Mouse (Mus musculus): ENCODE measurements around the gene Strbp. TPM values are rescaled to one million over a fixed set of nuclear protein-coding genes. Genes with fewer than 3 reads are reported as not detected.
"Not testable (repeated sequence)": the region's sequence is repeated elsewhere in the genome, so short reads cannot be mapped to it uniquely, and the experiment has no call there.

Gene Strbp
- polyA plus RNA-seq, 1 experiment: 73.4 TPM

DNA sequence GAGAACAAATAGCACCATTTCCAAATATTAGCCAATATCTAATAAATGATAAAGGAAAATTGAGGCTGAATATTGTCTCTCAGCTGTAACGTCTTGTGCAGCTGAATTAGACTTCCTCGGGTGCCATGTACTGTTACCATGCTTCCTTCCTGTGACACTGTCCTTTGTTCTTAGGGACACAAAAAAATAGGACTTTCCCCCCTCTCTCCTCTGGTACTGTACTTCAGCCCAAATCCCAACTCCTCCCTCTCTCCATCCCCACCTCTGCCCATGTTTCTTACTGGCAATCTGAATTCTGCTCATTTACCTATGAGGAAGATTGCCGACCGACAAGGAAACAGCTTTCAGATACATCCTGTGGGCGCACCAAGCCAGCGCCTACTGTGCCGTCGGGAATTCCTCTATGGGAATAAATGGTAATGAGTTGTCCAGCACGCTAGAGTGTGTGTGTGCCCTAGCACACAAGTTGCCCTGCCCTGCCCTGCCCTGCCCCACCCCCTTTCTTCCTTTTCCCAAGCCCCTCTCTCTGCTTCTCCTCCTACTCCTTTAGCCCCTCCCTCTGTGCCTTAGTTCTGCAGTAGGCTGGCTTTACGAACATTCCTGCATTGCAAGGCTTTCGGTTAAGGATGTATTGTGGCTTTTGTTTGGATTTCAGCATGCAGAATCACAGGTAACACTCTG lies 187.5 kb downstream of the Strbp start, which contains the start of gene Gpr21:
Gene Gpr21, plus strand, starts transcription at position 303 of the 681 bp plus-strand sequence.
- Histone ChIP-seq H3K4me1 (ENCODE audit: control insufficient read depth, insufficient read depth, low read length) (peaks cover 6% of the 10 kb centered on the region), H3K27ac (ENCODE audit: insufficient read depth, low read length) (peak within 1 kb of the TSS; percentile 2; the same call in 1 of the 2 replicates), H3K4me3 (ENCODE audit: insufficient read depth, low read length) (peak within 1 kb of the TSS; percentile 10)
- no peak for TF ChIP-seq POLR2A (IDR thresholded peaks at IDR 0.05; ENCODE audit: extremely low read depth, insufficient read depth, low read length)
- no peak for TF ChIP-seq CTCF (IDR thresholded peaks at IDR 0.05; ENCODE audit: extremely low read depth, insufficient read depth, low read length)

DNA sequence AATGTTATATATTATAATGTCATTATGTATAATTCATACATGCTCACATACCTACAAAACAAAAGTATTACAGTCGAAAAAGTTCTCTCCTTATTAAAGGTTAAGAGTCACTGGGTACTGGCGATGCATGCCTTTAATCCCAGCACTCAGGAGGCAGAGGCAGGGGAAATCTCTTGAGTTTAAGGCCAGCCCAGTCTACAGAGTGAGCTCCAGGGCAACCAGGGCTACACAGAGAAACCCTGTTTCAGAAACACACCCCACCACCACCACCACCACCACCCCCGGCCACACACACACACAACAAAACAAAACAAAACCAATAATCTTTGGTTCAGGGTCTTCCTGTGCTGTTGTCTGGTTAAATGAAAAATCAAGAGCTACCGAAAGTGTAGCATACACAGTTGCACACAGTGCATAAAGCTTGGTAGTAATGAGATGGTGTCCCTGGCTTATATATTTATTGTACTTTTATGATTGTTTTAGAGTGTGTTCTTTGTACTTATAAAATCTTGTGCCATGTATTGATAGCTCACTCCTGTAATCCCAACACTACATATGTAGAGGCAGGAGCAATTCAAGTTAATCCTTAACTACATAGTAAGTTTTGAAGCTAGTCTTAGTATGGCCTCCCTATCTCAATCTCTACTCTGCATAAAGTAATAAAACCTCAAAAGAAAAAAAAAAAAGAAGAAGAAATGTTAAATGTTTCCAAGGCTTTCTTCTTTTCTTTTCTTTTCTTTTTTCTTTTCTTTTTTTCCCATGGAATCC lies 192.3 kb downstream of the Strbp start:
- TF ChIP-seq POLR2A (IDR thresholded peaks at IDR 0.05; ENCODE audit: extremely low read depth, insufficient read depth, low read length) (no peak), CTCF (IDR thresholded peaks at IDR 0.05; ENCODE audit: extremely low read depth, insufficient read depth, low read length) (no peak)
- Histone ChIP-seq H3K27ac (ENCODE audit: insufficient read depth, low read length) (no peak overlapping the region), H3K4me1 (ENCODE audit: control insufficient read depth, insufficient read depth, low read length) (peaks cover 6% of the 10 kb centered on the region), H3K4me3 (ENCODE audit: insufficient read depth, low read length) (no peak overlapping the region)

DNA sequence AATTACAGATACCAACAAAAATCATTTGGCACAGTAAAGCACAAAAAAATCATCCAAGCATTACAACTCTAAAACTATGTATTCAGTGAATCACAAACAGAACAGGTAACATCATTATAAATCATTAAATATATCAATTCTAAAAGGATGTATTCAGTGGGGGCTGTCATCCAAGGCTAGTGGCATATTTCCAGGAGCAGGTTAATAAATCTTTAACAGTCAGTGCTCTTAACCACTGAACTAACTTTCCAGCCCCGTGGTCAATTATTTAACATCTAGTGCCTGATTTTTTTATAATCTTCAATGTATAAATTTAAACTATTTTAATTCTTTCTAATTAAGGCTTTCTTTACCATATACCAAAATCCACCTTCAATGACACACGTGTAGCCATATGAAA lies 197.8 kb downstream of the Strbp start:
- not testable (repeated sequence) for H3K4me1 ChIP-seq (ENCODE audit: control insufficient read depth, insufficient read depth, low read length); H3K4me3 ChIP-seq (ENCODE audit: insufficient read depth, low read length); H3K27ac ChIP-seq (ENCODE audit: insufficient read depth, low read length)

DNA sequence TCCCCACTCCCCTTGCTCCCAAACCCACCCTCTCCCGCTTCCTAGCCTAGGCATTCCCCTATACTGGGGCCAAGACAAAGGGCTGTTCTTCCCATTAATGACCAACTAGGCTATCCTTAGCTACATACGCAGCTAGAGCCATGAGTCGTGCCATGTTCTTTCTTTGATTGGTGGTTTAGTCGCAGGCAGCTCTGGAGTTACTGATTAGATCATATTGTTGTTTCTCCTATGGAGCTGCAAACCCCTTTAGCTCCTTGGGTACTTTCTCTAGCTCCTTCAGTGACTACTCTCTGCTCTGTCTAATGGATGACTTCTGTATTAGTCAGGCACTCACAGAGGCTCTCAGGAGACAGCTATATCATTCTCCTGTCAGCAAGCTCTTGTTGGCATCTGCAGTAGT lies 206.3 kb downstream of the Strbp start:
- no peak for TF ChIP-seq CTCF (IDR thresholded peaks at IDR 0.05; ENCODE audit: extremely low read depth, insufficient read depth, low read length)
- no peak for TF ChIP-seq POLR2A (IDR thresholded peaks at IDR 0.05; ENCODE audit: extremely low read depth, insufficient read depth, low read length)
- Histone ChIP-seq H3K4me1 (ENCODE audit: control insufficient read depth, insufficient read depth, low read length) (no peaks in the 10 kb centered on the region), H3K4me3 (ENCODE audit: insufficient read depth, low read length) (no peak overlapping the region), H3K27ac (ENCODE audit: insufficient read depth, low read length) (no peak overlapping the region)

DNA sequence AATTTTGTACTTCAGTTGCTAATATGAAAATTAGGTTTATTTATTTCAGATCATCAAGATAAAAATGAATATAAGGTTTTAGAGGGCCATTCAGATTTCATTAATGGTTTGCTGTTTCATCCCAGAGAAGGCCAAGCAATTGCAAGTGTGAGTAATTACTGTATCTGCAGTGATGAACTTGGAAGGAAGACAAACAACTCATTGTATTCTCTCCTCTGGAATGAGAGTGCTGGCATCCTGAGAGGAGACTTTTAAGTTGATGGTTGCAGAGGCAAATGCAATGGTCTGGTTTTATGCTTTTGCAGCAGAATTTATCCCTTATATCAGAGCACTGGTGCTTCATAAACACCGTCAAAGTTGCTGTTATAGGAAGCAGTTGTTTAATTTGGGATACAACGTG lies 214.7 kb downstream of the Strbp start:
- Histone ChIP-seq H3K4me1 (ENCODE audit: control insufficient read depth, insufficient read depth, low read length) (no peaks in the 10 kb centered on the region), H3K4me3 (ENCODE audit: insufficient read depth, low read length) (no peak overlapping the region), H3K27ac (ENCODE audit: insufficient read depth, low read length) (no peak overlapping the region)
- no peak for TF ChIP-seq CTCF (IDR thresholded peaks at IDR 0.05; ENCODE audit: extremely low read depth, insufficient read depth, low read length)
- TF ChIP-seq POLR2A (IDR thresholded peaks at IDR 0.05; ENCODE audit: extremely low read depth, insufficient read depth, low read length): no peak

DNA sequence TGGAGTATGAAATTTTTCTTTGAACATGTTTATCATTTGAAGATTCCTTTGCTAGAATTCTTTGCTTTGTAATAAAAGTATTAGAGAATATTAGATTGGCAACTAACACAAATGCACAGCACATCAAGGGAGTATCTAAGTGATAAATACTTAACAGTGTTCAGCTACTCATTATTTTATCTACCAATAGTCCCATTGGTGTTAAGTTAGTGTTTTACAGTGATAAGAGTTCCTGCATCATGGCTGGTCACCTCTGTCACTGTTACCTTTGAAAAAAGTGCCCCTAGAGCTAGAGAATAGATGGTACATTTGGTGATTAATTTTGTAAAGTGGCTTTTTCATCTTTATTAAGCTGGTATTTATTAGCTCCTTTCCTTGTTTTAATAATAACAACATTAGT lies 217.3 kb downstream of the Strbp start:
- TF ChIP-seq POLR2A (IDR thresholded peaks at IDR 0.05; ENCODE audit: extremely low read depth, insufficient read depth, low read length) (no peak), CTCF (IDR thresholded peaks at IDR 0.05; ENCODE audit: extremely low read depth, insufficient read depth, low read length) (no peak)
- H3K4me3 ChIP-seq (ENCODE audit: insufficient read depth, low read length): no peak overlapping the region
- H3K27ac ChIP-seq (ENCODE audit: insufficient read depth, low read length): no peak overlapping the region
- no peaks in the 10 kb centered on the region for H3K4me1 ChIP-seq (ENCODE audit: control insufficient read depth, insufficient read depth, low read length)

DNA sequence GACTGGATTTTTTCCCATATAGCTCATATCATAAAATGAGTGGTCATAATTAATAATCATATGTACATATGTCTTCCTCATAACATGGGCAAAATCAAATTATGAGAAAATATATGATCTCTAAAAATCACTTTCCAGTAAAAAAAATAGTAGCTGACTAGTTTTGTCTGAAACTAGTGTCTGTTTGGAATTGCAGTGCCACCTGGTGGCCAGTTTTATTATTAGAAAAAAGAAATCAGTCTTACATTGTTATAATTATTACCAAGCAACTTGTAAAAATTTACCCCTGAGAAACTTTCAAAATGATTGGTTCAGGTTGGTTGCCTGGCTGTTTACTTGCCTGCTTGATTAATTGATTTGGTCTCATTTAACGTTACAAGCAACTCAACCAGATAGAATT lies 218.3 kb downstream of the Strbp start:
- no peaks in the 10 kb centered on the region for H3K4me1 ChIP-seq (ENCODE audit: control insufficient read depth, insufficient read depth, low read length)
- no peak overlapping the region for H3K27ac ChIP-seq (ENCODE audit: insufficient read depth, low read length)
- TF ChIP-seq POLR2A (IDR thresholded peaks at IDR 0.05; ENCODE audit: extremely low read depth, insufficient read depth, low read length) (no peak), CTCF (IDR thresholded peaks at IDR 0.05; ENCODE audit: extremely low read depth, insufficient read depth, low read length) (no peak)
- H3K4me3 ChIP-seq (ENCODE audit: insufficient read depth, low read length): no peak overlapping the region

DNA sequence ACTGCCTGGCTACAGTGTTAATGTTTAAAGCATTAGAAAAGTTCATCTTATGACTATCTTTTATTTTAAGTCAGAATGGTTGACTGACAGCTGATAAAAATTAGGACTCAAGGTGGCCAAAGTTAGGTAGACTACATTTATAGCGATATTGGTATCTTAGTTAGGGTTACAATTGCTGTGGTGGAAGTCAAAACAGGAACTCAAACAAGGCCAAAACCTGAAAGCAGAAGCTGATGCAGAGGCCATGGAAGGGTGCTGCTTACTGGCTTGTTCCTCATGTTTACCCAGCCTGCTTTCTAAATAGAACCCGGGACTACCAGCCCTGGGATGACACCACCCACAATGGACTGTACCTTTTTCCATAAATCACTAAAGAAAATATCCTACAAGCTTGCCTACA lies 219.5 kb downstream of the Strbp start:
- H3K27ac ChIP-seq (ENCODE audit: insufficient read depth, low read length): no peak overlapping the region
- H3K4me3 ChIP-seq (ENCODE audit: insufficient read depth, low read length): no peak overlapping the region
- TF ChIP-seq CTCF (IDR thresholded peaks at IDR 0.05; ENCODE audit: extremely low read depth, insufficient read depth, low read length) (no peak), POLR2A (IDR thresholded peaks at IDR 0.05; ENCODE audit: extremely low read depth, insufficient read depth, low read length) (no peak)
- H3K4me1 ChIP-seq (ENCODE audit: control insufficient read depth, insufficient read depth, low read length): no peaks in the 10 kb centered on the region

DNA sequence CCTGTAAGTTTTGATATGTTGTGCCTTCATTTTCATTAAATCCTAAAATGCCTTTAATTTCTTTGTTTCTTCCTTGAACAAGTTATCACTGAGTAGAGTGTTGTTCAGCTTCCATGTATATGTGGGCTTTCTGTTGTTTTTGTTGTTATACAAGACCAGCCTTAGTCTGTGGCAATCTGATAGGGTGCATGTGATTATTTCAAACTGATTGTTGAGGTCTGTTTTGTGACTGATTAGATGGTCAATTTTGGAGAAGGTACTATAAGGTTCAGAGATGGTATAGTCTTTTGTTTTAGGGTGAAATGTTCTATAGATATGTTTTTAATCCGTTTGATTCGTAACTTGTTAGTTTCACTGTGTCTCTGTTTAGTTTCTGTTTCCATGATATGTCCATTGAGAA lies 223.6 kb downstream of the Strbp start:
- H3K27ac ChIP-seq (ENCODE audit: insufficient read depth, low read length): no peak overlapping the region
- TF ChIP-seq CTCF (IDR thresholded peaks at IDR 0.05; ENCODE audit: extremely low read depth, insufficient read depth, low read length): no peak
- TF ChIP-seq POLR2A (IDR thresholded peaks at IDR 0.05; ENCODE audit: extremely low read depth, insufficient read depth, low read length): no peak
- H3K4me1 ChIP-seq (ENCODE audit: control insufficient read depth, insufficient read depth, low read length): no peaks in the 10 kb centered on the region
- H3K4me3 ChIP-seq (ENCODE audit: insufficient read depth, low read length): no peak overlapping the region

DNA sequence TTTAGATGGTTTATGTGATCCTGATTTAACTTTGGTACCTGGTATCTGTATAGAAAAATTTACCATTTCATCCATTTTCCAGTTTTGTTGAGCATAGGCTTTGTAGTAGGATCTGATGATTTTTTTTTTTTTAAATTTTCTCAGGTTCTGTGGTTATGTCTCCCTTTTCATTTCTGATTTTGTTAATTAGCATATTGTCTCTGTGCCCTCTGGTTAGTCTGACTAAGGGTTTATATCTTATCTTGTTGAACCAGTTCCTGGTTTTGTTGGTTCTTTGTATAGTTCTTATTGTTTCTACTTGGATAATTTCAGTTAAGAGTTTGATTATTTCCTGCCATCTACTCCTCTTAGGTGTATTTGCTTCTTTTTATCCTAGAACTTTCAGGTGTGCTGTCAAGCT lies 224.1 kb downstream of the Strbp start:
- no peaks in the 10 kb centered on the region for H3K4me1 ChIP-seq (ENCODE audit: control insufficient read depth, insufficient read depth, low read length)
- TF ChIP-seq POLR2A (IDR thresholded peaks at IDR 0.05; ENCODE audit: extremely low read depth, insufficient read depth, low read length) (no peak), CTCF (IDR thresholded peaks at IDR 0.05; ENCODE audit: extremely low read depth, insufficient read depth, low read length) (no peak)
- no peak overlapping the region for H3K4me3 ChIP-seq (ENCODE audit: insufficient read depth, low read length)
- no peak overlapping the region for H3K27ac ChIP-seq (ENCODE audit: insufficient read depth, low read length)
